Mouse (Mus musculus) C3H10T1/2 (cell line): Measurements from ENCODE around the gene Mkrn2os. TPM values are rescaled to one million over a fixed set of nuclear protein-coding genes. Genes with fewer than 3 reads are reported as not detected.

Experiments
- polyA plus RNA-seq, 2 experiments: library from polyadenylated mRNA; unstranded; fragments of >200 nt; fragmentation: generic; extraction: Trizol; gene quantifications; one replicate each; pipeline ENCODE4 v1.2.1; 2012; ENCODE audit warnings: missing spikeins in 2 of 2

Mkrn2os gene
- polyA plus RNA-seq, result under 1 TPM in 1 of 2 experiments, not detected in 1; 0.07 TPM

GRCm38 (mm10) chr6:115592458-115592857 is at the start of gene Mkrn2os:
Gene Mkrn2os (minus strand): TSS chr6:115592576.

DNA sequence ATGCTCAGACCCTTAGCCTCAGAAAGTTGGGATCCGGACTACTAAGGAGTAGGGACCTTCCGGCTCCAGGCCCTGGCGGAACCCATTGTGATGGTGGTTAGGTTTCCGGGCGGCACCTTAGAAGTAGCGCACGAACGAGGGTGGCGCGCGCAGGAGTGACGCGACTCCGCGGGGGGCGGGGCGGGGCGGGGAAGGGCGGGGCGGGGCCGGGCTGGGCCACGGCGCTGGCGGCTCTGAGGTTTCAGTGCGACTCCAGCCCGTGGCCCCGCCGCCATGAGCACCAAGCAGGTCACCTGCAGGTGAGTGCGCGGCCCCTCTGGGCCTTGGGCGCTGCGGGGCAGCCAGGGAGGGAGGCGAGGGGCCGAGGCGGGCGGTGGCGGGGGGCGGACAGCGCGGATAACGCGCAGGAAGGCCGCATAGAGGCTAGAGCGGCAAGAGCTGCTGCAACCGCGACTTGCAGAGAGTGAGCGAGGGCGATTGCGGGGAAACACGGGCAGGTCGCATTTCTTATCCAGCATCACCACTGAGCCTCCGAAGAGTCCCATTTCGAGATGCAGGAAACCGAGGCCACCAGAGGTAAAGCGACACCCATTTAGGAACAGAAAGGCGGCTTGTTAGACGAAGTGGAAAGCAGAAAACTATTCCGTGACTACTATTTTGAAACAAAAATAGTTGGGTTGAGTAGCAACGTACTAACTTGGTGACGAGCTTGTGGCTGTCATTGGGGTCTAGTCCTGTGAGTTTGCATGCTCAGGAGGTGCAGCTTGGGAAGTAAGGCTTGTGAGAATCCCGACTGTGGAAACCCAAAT is 9.5 kb upstream of the Mkrn2os start, which contains the start of gene Mkrn2:
Gene Mkrn2, plus strand, starts transcription at position 188 of the 809 bp plus-strand sequence.

DNA sequence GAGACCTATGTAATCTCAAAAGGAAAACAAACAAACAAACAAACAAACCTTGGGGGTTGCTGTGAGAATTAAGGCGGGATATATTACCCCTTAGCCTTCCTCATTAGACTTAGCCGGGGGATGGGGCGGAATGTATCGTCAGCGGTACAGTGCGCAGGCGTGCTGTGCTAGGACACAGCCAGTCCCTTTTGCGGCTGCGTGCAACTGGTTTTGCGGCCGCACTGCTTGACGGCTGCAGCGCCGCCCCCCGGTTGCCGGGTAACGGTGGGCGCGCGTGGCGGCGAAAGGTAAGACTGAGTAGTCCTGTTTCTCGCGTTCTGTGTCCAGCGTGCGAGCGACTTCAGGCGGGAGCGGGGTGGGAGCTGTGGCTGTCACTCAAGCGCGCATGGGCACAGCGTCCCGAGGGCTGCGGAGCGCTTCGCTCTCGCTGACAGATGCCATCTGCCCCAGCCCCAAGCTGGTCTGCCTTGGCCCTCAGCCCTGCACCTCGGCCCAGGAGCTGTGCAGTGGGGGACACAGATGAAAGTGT is 47.9 kb downstream of the Mkrn2os start, which contains the start of gene Tsen2:
Gene Tsen2, plus strand, starts transcription at position 223 of the 529 bp plus-strand sequence.

Other genes with a start within 250 kb of the Mkrn2os start
- 10 to 100 TPM in 1 of 2 experiments, 1 to 10 TPM in 1; 3.5 to 21.5 TPM for gene Pparg, start 231.6 kb downstream of the Mkrn2os start, polyA plus RNA-seq
- gene Tsen2, start 47.9 kb downstream of the Mkrn2os start, polyA plus RNA-seq, result 10 to 100 TPM in 1 of 2 experiments, 1 to 10 TPM in 1; 3.8 to 14.8 TPM
- gene Mkrn2, start 9.3 kb upstream of the Mkrn2os start, polyA plus RNA-seq, result 1 to 10 TPM; 3.3 to 9.9 TPM
- 10 to 100 TPM; 22.8 to 56.6 TPM for gene Raf1, start 84.1 kb upstream of the Mkrn2os start, polyA plus RNA-seq
- under 1 TPM in 1 of 2 experiments, not detected in 1; 0.06 TPM for gene Tmem40, start 169.8 kb upstream of the Mkrn2os start, polyA plus RNA-seq
- gene Cand2, start 182.0 kb upstream of the Mkrn2os start, polyA plus RNA-seq, result 1 to 10 TPM in 1 of 2 experiments, under 1 TPM in 1; 0.88 to 3.7 TPM
- gene Rpl32, start 216.2 kb upstream of the Mkrn2os start, polyA plus RNA-seq, result 1,000 to 10,000 TPM; 6,992 to 7,807 TPM
- gene Efcab12, start 245.8 kb upstream of the Mkrn2os start, polyA plus RNA-seq, result under 1 TPM in 1 of 2 experiments, not detected in 1; 0.02 TPM